Comparison of ENCODE assay signal across 26 mouse cellular contexts in genomic region chr17:49245013-49245412, GRCm38 (mm10).
A peak's percentile ranks its signal among the peaks of the same experiment; 100 is the strongest.
DNase-seq lines count a peak whose midpoint lies in the region; ATAC-seq and TF ChIP-seq lines count a peak whose summit lies in the region.
"Had no signal": no experiment of that assay in that cellular context is flagged by ENCODE, and none has a peak within 500 bp of the region (broad histone marks: within the 10 kb centered on the region; RNA-seq: fewer than 3 reads in every experiment).

No protein-coding gene starts in this region.

- H3K4me2 ChIP-seq in forebrain, postnatal 0 days (ENCODE audit: low read depth), result no peak overlapping the region
- H3K4me2 ChIP-seq in forebrain, embryonic 11.5 days (ENCODE audit: low read depth, low read length, severe bottlenecking), result no peak overlapping the region
- H3K4me2 ChIP-seq in liver, embryonic 12.5 days, result no peak overlapping the region
- H3K4me2 ChIP-seq: heart, embryonic 13.5 days; hindbrain, embryonic 12.5 days; liver, embryonic 13.5 days; midbrain, embryonic 15.5 days; stomach, embryonic 15.5 days had no signal

- H3K27ac ChIP-seq in forebrain, postnatal 0 days (ENCODE audit: low read depth, low read length), result no peak overlapping the region
- H3K27ac ChIP-seq in forebrain, embryonic 11.5 days (ENCODE audit: low read depth, low read length), result no peak overlapping the region
- no peak overlapping the region for H3K27ac ChIP-seq in liver, adult 2 months (replicated peaks; ENCODE audit: insufficient read depth, low read depth, low read length)
- no peak overlapping the region for H3K27ac ChIP-seq in liver, embryonic 12.5 days
- H3K27ac ChIP-seq: forebrain, embryonic 10.5 days; heart, adult 2 months; heart, embryonic 13.5 days; hindbrain, embryonic 12.5 days; liver, embryonic 13.5 days; macrophage; midbrain, embryonic 15.5 days; stomach, embryonic 15.5 days had no signal

- no peaks in the 10 kb centered on the region for H3K36me3 ChIP-seq in forebrain, postnatal 0 days (ENCODE audit: insufficient read depth)
- H3K36me3 ChIP-seq in forebrain, embryonic 11.5 days (ENCODE audit: control insufficient read depth, insufficient read depth, low read length), result no peaks in the 10 kb centered on the region
- no peaks in the 10 kb centered on the region for H3K36me3 ChIP-seq in liver, adult 2 months (ENCODE audit: control insufficient read depth, insufficient read depth, low read length)
- H3K36me3 ChIP-seq in liver, embryonic 12.5 days, result no peaks in the 10 kb centered on the region
- H3K36me3 ChIP-seq in E14TG2a.4 (ENCODE audit: insufficient read depth, low read length), result no peaks in the 10 kb centered on the region
- H3K36me3 ChIP-seq: forebrain, embryonic 10.5 days; heart, embryonic 13.5 days; hindbrain, embryonic 12.5 days; limb, embryonic 10.5 days; liver, embryonic 13.5 days; midbrain, embryonic 15.5 days; stomach, embryonic 15.5 days had no signal

- TF ChIP-seq CTCF in forebrain, postnatal 0 days (IDR thresholded peaks at IDR 0.05; ENCODE audit: low read depth), result peak; percentile 39; the same call in 1 of the 2 replicates
- peak; percentile 18; the same call in 1 of the 2 replicates for TF ChIP-seq CTCF in liver, adult 2 months (IDR thresholded peaks at IDR 0.05; ENCODE audit: low read depth, low read length)
- TF ChIP-seq CTCF in E14TG2a.4 (conservative IDR thresholded peaks at IDR 0.05; ENCODE audit: low read length), result peak; percentile 77

- H3K4me3 ChIP-seq in forebrain, postnatal 0 days (ENCODE audit: low read depth, low read length), result no peak overlapping the region
- H3K4me3 ChIP-seq in forebrain, embryonic 11.5 days (ENCODE audit: low read depth, low read length), result no peak overlapping the region
- H3K4me3 ChIP-seq in liver, adult 2 months (ENCODE audit: insufficient read depth, low read depth, low read length), result no peak overlapping the region
- H3K4me3 ChIP-seq in liver, embryonic 12.5 days, result no peak overlapping the region
- no peak overlapping the region for H3K4me3 ChIP-seq in E14TG2a.4 (replicated peaks; ENCODE audit: low read length)
- H3K4me3 ChIP-seq: forebrain, embryonic 10.5 days; heart, adult 2 months; heart, embryonic 13.5 days; hindbrain, embryonic 12.5 days; limb, embryonic 10.5 days; liver, embryonic 13.5 days; midbrain, embryonic 15.5 days; stomach, embryonic 15.5 days had no signal

- WGBS in forebrain, postnatal 0 days, result 60% methylated on average over 2 of the region's 2 CpGs
- WGBS in forebrain, embryonic 11.5 days, result 63% methylated on average over 2 of the region's 2 CpGs
- 54% methylated on average over 2 of the region's 2 CpGs for WGBS in liver, adult 2 months
- WGBS in liver, embryonic 12.5 days (ENCODE audit: insufficient replicate concordance), result 23% methylated on average over 2 of the region's 2 CpGs

- DNase-seq in forebrain, postnatal 0 days, result no peak
- no peak for DNase-seq in forebrain, embryonic 11.5 days (ENCODE audit: low spot score)
- no peak for DNase-seq in liver, adult 2 months (ENCODE audit: extremely low read depth, low read depth, low spot score)
- peak; percentile 37 for DNase-seq in R1 (ENCODE audit: low read depth, low spot score)
- DNase-seq in heart, postnatal 4 days, result no peak
- DNase-seq: adrenal gland, postnatal 25 days; cerebellum, adult 9-11 months; gastrocnemius, postnatal 25 days; heart, adult 2 months; heart, postnatal 14 days; kidney, adult 9 months; kidney, postnatal 36 days; liver, embryonic 13.5 days; right cerebral cortex, adult 18-20 months; right cerebral cortex, postnatal 4 days had no signal

- no peaks in the 10 kb centered on the region for H3K9me3 ChIP-seq in forebrain, postnatal 0 days (ENCODE audit: low read length)
- no peaks in the 10 kb centered on the region; the same call in 1 of the 2 replicates for H3K9me3 ChIP-seq in forebrain, embryonic 11.5 days (ENCODE audit: control insufficient read depth, low read length)
- no peaks in the 10 kb centered on the region for H3K9me3 ChIP-seq in liver, embryonic 12.5 days (replicated peaks)
- no peaks in the 10 kb centered on the region for H3K9me3 ChIP-seq in E14TG2a.4 (ENCODE audit: low read length)
- H3K9me3 ChIP-seq: heart, embryonic 13.5 days; hindbrain, embryonic 12.5 days; limb, embryonic 10.5 days; liver, embryonic 13.5 days; midbrain, embryonic 15.5 days; stomach, embryonic 15.5 days had no signal

- H3K4me1 ChIP-seq in forebrain, postnatal 0 days (ENCODE audit: insufficient read depth), result no peaks in the 10 kb centered on the region
- H3K4me1 ChIP-seq in forebrain, embryonic 11.5 days (replicated peaks; ENCODE audit: control insufficient read depth, insufficient read depth, low read length), result 0 out of 2 replicates have a peak, but pooled peaks cover 1% of the 10 kb centered on the region
- no peaks in the 10 kb centered on the region; the same call in 1 of the 2 replicates for H3K4me1 ChIP-seq in liver, adult 2 months (ENCODE audit: control insufficient read depth, insufficient read depth, low read length)
- H3K4me1 ChIP-seq in liver, embryonic 12.5 days, result no peaks in the 10 kb centered on the region
- H3K4me1 ChIP-seq in E14TG2a.4 (replicated peaks; ENCODE audit: low read depth, low read length), result no peaks in the 10 kb centered on the region
- H3K4me1 ChIP-seq: liver, embryonic 13.5 days had no signal

- no peak overlapping the region for H3K9ac ChIP-seq in forebrain, postnatal 0 days
- no peak overlapping the region for H3K9ac ChIP-seq in forebrain, embryonic 11.5 days (ENCODE audit: low read length)
- H3K9ac ChIP-seq in liver, adult 2 months (ENCODE audit: low read depth, low read length), result no peak overlapping the region
- no peak overlapping the region for H3K9ac ChIP-seq in liver, embryonic 12.5 days
- H3K9ac ChIP-seq: heart, embryonic 13.5 days; hindbrain, embryonic 12.5 days; liver, embryonic 13.5 days; midbrain, embryonic 15.5 days; stomach, embryonic 15.5 days had no signal

- H3K79me2 ChIP-seq in liver, adult 2 months (ENCODE audit: control insufficient read depth, insufficient read depth, low read length), result no peaks in the 10 kb centered on the region

- no peak for TF ChIP-seq POLR2A in liver, adult 2 months (IDR thresholded peaks at IDR 0.05; ENCODE audit: extremely low read depth, insufficient read depth, low read length)

- no peaks in the 10 kb centered on the region for H3K27me3 ChIP-seq in forebrain, postnatal 0 days (ENCODE audit: insufficient read depth, low read length)
- H3K27me3 ChIP-seq in forebrain, embryonic 11.5 days (ENCODE audit: control insufficient read depth, insufficient read depth, low read length), result no peaks in the 10 kb centered on the region
- no peaks in the 10 kb centered on the region for H3K27me3 ChIP-seq in liver, adult 2 months (ENCODE audit: control insufficient read depth, insufficient read depth, low read length)
- no peaks in the 10 kb centered on the region for H3K27me3 ChIP-seq in liver, embryonic 12.5 days (replicated peaks)
- H3K27me3 ChIP-seq in E14TG2a.4 (ENCODE audit: insufficient read depth, low read length), result peaks cover 16% of the 10 kb centered on the region
- H3K27me3 ChIP-seq: hindbrain, embryonic 12.5 days; liver, embryonic 13.5 days; midbrain, embryonic 15.5 days; stomach, embryonic 15.5 days had no signal

- no peak for ATAC-seq in forebrain, postnatal 0 days
- ATAC-seq in forebrain, embryonic 11.5 days (replicated peaks; ENCODE audit: low FRiP score), result no peak
- ATAC-seq in liver, embryonic 12.5 days, result no peak
- ATAC-seq in granulocyte monocyte progenitor cell, adult 5-6 weeks (replicated peaks; ENCODE audit: poor library complexity, severe bottlenecking), result no peak
- ATAC-seq: lung, postnatal 0 days; midbrain, embryonic 15.5 days had no signal

Comparison
In these comparisons a context has a peak if more than half of its experiments do, and no peak if none do; other contexts are left out.
1. CTCF ChIP-seq: peak in every context shown above with its lines; median percentile 77 in E14TG2a.4; 39 in forebrain, postnatal 0 days; 18 in liver, adult 2 months.